ENCODE assay signal across 8 mouse cellular contexts in the genomic region with DNA sequence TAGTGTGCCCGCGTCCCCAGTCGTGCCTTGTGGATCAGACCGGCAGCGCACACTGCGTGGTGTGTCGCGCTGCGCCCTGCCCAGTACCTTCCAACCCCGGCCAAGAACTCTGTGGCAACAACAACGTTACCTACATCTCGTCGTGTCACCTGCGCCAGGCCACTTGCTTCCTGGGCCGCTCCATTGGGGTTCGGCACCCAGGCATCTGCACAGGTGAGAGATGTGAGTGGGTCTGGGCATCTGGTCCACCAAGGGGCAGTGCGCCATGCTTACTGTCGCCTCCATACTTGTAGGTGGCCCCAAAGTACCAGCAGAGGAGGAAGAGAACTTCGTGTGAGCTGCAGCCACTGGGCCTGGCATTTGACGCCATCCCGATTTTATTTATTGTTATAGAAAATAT. TPM values are rescaled to one million over a fixed set of nuclear protein-coding genes. Genes with fewer than 3 reads are reported as not detected.
A peak's percentile ranks its signal among the peaks of the same experiment; 100 is the strongest.
DNase-seq lines count a peak whose midpoint lies in the region; ATAC-seq and TF ChIP-seq lines count a peak whose summit lies in the region.

No protein-coding gene starts in this region.

- no peaks in the 10 kb centered on the region for H3K36me3 ChIP-seq in kidney, adult 2 months (ENCODE audit: control insufficient read depth, insufficient read depth, low read length)
- no peaks in the 10 kb centered on the region for H3K36me3 ChIP-seq in hindbrain, embryonic 11.5 days (ENCODE audit: control insufficient read depth, insufficient read depth, low read length)
- no peaks in the 10 kb centered on the region for H3K36me3 ChIP-seq in midbrain, embryonic 10.5 days

- 38% methylated on average over 21 of the region's 21 CpGs for WGBS in kidney, adult 2 months
- WGBS in bone marrow, adult 2 months, result 30% methylated on average over 21 of the region's 21 CpGs
- WGBS in hindbrain, embryonic 11.5 days, result 32% methylated on average over 21 of the region's 21 CpGs
- 33% methylated on average over 21 of the region's 21 CpGs for WGBS in midbrain, embryonic 10.5 days

- peak overlapping the region; percentile 61; the same call in 1 of the 2 replicates for H3K4me3 ChIP-seq in kidney, adult 2 months (ENCODE audit: insufficient read depth, low read depth, low read length)
- H3K4me3 ChIP-seq in bone marrow, adult 2 months (replicated peaks; ENCODE audit: control insufficient read depth, low read depth, low read length), result peak overlapping the region; percentile 66
- no peak overlapping the region for H3K4me3 ChIP-seq in hindbrain, embryonic 11.5 days (ENCODE audit: low read depth, low read length)
- peak overlapping the region; percentile 56 for H3K4me3 ChIP-seq in midbrain, embryonic 10.5 days

- TF ChIP-seq CTCF in kidney, adult 2 months (conservative IDR thresholded peaks at IDR 0.05; ENCODE audit: insufficient read depth, insufficient read length, low read depth, low read length), result no peak
- no peak for TF ChIP-seq CTCF in bone marrow, adult 2 months (IDR thresholded peaks at IDR 0.05; ENCODE audit: control insufficient read depth, insufficient read depth, low read length)

- H3K9ac ChIP-seq in hindbrain, embryonic 11.5 days (ENCODE audit: low read depth, low read length), result no peak overlapping the region

- H3K4me1 ChIP-seq in kidney, adult 2 months (ENCODE audit: control insufficient read depth, insufficient read depth, low read length), result no peaks in the 10 kb centered on the region
- peaks cover 5% of the 10 kb centered on the region; the same call in 1 of the 2 replicates for H3K4me1 ChIP-seq in bone marrow, adult 2 months (ENCODE audit: control insufficient read depth, insufficient read depth, low read length)
- peaks cover 13% of the 10 kb centered on the region; the same call in 1 of the 2 replicates for H3K4me1 ChIP-seq in hindbrain, embryonic 11.5 days (replicated peaks; ENCODE audit: control insufficient read depth, insufficient read depth, low read length)
- peaks cover 51% of the 10 kb centered on the region for H3K4me1 ChIP-seq in midbrain, embryonic 10.5 days

- ATAC-seq in hindbrain, embryonic 11.5 days (ENCODE audit: low FRiP score), result no peak

- peak overlapping the region; percentile 33; the same call in 1 of the 2 replicates for H3K4me2 ChIP-seq in hindbrain, embryonic 11.5 days (replicated peaks; ENCODE audit: low read depth, low read length)

- no peak for DNase-seq in kidney, adult 2 months
- DNase-seq in kidney, postnatal 36 days, result no peak
- no peak for DNase-seq in hindbrain, embryonic 11.5 days (ENCODE audit: low spot score)
- no peak for DNase-seq in midbrain, embryonic 10.5 days (ENCODE audit: low spot score)
- no peak for DNase-seq in urinary bladder, adult 2 months (ENCODE audit: low spot score)
- DNase-seq in thymus, postnatal 14 days, result no peak
- DNase-seq in cerebellum, postnatal 14 days, result no peak

- H3K9me3 ChIP-seq in hindbrain, embryonic 11.5 days (ENCODE audit: control insufficient read depth, low read length), result no peaks in the 10 kb centered on the region
- no peaks in the 10 kb centered on the region for H3K9me3 ChIP-seq in midbrain, embryonic 10.5 days (replicated peaks)

- no peak for TF ChIP-seq POLR2A in kidney, adult 2 months (IDR thresholded peaks at IDR 0.05; ENCODE audit: low read depth, low read length)
- no peak; the same call in 1 of the 2 replicates for TF ChIP-seq POLR2A in bone marrow, adult 2 months (IDR thresholded peaks at IDR 0.05; ENCODE audit: borderline replicate concordance, control insufficient read depth, low read depth, low read length)

- no peaks in the 10 kb centered on the region for H3K27me3 ChIP-seq in kidney, adult 2 months (replicated peaks; ENCODE audit: control insufficient read depth, insufficient read depth, low read length)
- peaks cover 50% of the 10 kb centered on the region for H3K27me3 ChIP-seq in hindbrain, embryonic 11.5 days (ENCODE audit: control insufficient read depth, insufficient read depth, low read length)
- H3K27me3 ChIP-seq in midbrain, embryonic 10.5 days (ENCODE audit: low read depth, poor library complexity, severe bottlenecking), result peaks cover 86% of the 10 kb centered on the region

- H3K27ac ChIP-seq in kidney, adult 2 months (ENCODE audit: insufficient read depth, low read depth, low read length), result no peak overlapping the region
- H3K27ac ChIP-seq in bone marrow, adult 2 months (ENCODE audit: control insufficient read depth, insufficient read depth, low read depth, low read length, poor library complexity), result peak overlapping the region; percentile 72
- H3K27ac ChIP-seq in hindbrain, embryonic 11.5 days (ENCODE audit: low read depth, low read length), result no peak overlapping the region
- H3K27ac ChIP-seq in midbrain, embryonic 10.5 days (replicated peaks), result no peak overlapping the region

RNA-seq across cellular contexts. Expression of gene Fstl3, which starts 4.1 kb away (rescaled TPM):
- 17.0 and 24.1 TPM in 2 replicates for polyA plus RNA-seq in kidney, adult 2 months (2012; rRNA removed)
- 1.0 and 1.8 TPM in 2 replicates for polyA plus RNA-seq in bone marrow, adult 2 months (2011; ENCODE audit: insufficient read depth, insufficient read length, low replicate concordance, missing spikeins)
- polyA plus RNA-seq in hindbrain, embryonic 11.5 days (2014; fragmentation: Nextera tagmentation; extraction: Ambion mirVana), result 1.5 TPM in 2 replicates
- 1.1 and 1.8 TPM in 2 replicates for polyA plus RNA-seq in midbrain, embryonic 10.5 days (2016; fragmentation: Nextera tagmentation; extraction: Ambion mirVana)
- polyA plus RNA-seq in urinary bladder, adult 2 months (2012; rRNA removed), result 41.4 and 44.3 TPM in 2 replicates

RNA-seq across cellular contexts. Expression of gene Prss57, which starts 9.6 kb away (rescaled TPM):
- 0.03 and 0.08 TPM in 2 replicates for polyA plus RNA-seq in kidney, adult 2 months (2012; rRNA removed)
- 13.1 and 40.0 TPM in 2 replicates for polyA plus RNA-seq in bone marrow, adult 2 months (2011; ENCODE audit: insufficient read depth, insufficient read length, low replicate concordance, missing spikeins)
- polyA plus RNA-seq in hindbrain, embryonic 11.5 days (2014; fragmentation: Nextera tagmentation; extraction: Ambion mirVana), result 0.13 TPM in 1 of 2 replicates, not detected in the other
- 0.05 TPM in 1 of 2 replicates, not detected in the other for polyA plus RNA-seq in midbrain, embryonic 10.5 days (2016; fragmentation: Nextera tagmentation; extraction: Ambion mirVana)
- 0.47 and 0.49 TPM in 2 replicates for polyA plus RNA-seq in urinary bladder, adult 2 months (2012; rRNA removed)

RNA-seq across cellular contexts. Expression of gene Palm, which starts 12.2 kb away (rescaled TPM):
- polyA plus RNA-seq in kidney, adult 2 months (2012; rRNA removed), result 110 and 121 TPM in 2 replicates
- 19.7 and 36.1 TPM in 2 replicates for polyA plus RNA-seq in bone marrow, adult 2 months (2011; ENCODE audit: insufficient read depth, insufficient read length, low replicate concordance, missing spikeins)
- polyA plus RNA-seq in hindbrain, embryonic 11.5 days (2014; fragmentation: Nextera tagmentation; extraction: Ambion mirVana), result 129 and 132 TPM in 2 replicates
- 130 and 153 TPM in 2 replicates for polyA plus RNA-seq in midbrain, embryonic 10.5 days (2016; fragmentation: Nextera tagmentation; extraction: Ambion mirVana)
- 52.6 and 77.5 TPM in 2 replicates for polyA plus RNA-seq in urinary bladder, adult 2 months (2012; rRNA removed)

RNA-seq across cellular contexts. Expression of gene Rnf126, which starts 14.4 kb away (rescaled TPM):
- 90.2 and 122 TPM in 2 replicates for polyA plus RNA-seq in kidney, adult 2 months (2012; rRNA removed)
- 26.5 and 42.8 TPM in 2 replicates for polyA plus RNA-seq in bone marrow, adult 2 months (2011; ENCODE audit: insufficient read depth, insufficient read length, low replicate concordance, missing spikeins)
- polyA plus RNA-seq in hindbrain, embryonic 11.5 days (2014; fragmentation: Nextera tagmentation; extraction: Ambion mirVana), result 79.4 and 80.5 TPM in 2 replicates
- polyA plus RNA-seq in midbrain, embryonic 10.5 days (2016; fragmentation: Nextera tagmentation; extraction: Ambion mirVana), result 109 and 118 TPM in 2 replicates
- 54.5 and 59.4 TPM in 2 replicates for polyA plus RNA-seq in urinary bladder, adult 2 months (2012; rRNA removed)

RNA-seq across cellular contexts. Expression of gene Fgf22, which starts 26.3 kb away (rescaled TPM):
- polyA plus RNA-seq in kidney, adult 2 months (2012; rRNA removed), result not detected in 2 replicates
- polyA plus RNA-seq in bone marrow, adult 2 months (2011; ENCODE audit: insufficient read depth, insufficient read length, low replicate concordance, missing spikeins), result not detected in 2 replicates
- polyA plus RNA-seq in hindbrain, embryonic 11.5 days (2014; fragmentation: Nextera tagmentation; extraction: Ambion mirVana), result 0.18 and 0.48 TPM in 2 replicates
- polyA plus RNA-seq in midbrain, embryonic 10.5 days (2016; fragmentation: Nextera tagmentation; extraction: Ambion mirVana), result 0.27 and 0.42 TPM in 2 replicates
- 0.04 and 0.06 TPM in 2 replicates for polyA plus RNA-seq in urinary bladder, adult 2 months (2012; rRNA removed)
